Mouse (Mus musculus) intestine, postnatal 0 days (tissue): ENCODE data around the gene Cadm4. TPM values are rescaled to one million over a fixed set of nuclear protein-coding genes. Genes with fewer than 3 reads are reported as not detected.

Experiments
- ATAC-seq: fragments of 200-750 bp; cut with Nextera tagmentation; 2 replicates; pipeline ENCODE4 v1.8.0; 2017; ENCODE audit warnings: mild to moderate bottlenecking, moderate TSS enrichment, moderate library complexity
- H3K27ac ChIP-seq: fragments of 300-500 bp; sonication (generic); 2 replicates; pipeline ENCODE4 v1.5.1; 2014; ENCODE audit warnings: mild to moderate bottlenecking, low read depth, low read length, moderate library complexity
- H3K27me3 ChIP-seq: fragments of 300-500 bp; sonication (generic); replicated peaks from 2 replicates; pipeline ENCODE4 v1.6.1; 2014; ENCODE audit warnings: low read length, mixed read lengths; ENCODE audit not compliant: control insufficient read depth, insufficient read depth
- H3K36me3 ChIP-seq: fragments of 300-500 bp; sonication (generic); 2 replicates; pipeline ENCODE4 v1.6.1; 2014; ENCODE audit warnings: mild to moderate bottlenecking, moderate library complexity; ENCODE audit not compliant: control insufficient read depth, insufficient read depth
- H3K4me1 ChIP-seq: fragments of 300-500 bp; sonication (generic); replicated peaks from 2 replicates; pipeline ENCODE4 v1.6.1; 2014; ENCODE audit warnings: antibody characterized with exemption, low read length, mixed read lengths; ENCODE audit not compliant: control insufficient read depth, insufficient read depth
- H3K4me2 ChIP-seq: fragments of 300-500 bp; sonication (generic); replicated peaks from 2 replicates; pipeline ENCODE4 v1.6.1; 2014; ENCODE audit warnings: low read depth, mild to moderate bottlenecking, moderate library complexity
- H3K4me3 ChIP-seq: fragments of 300-500 bp; sonication (generic); 2 replicates; pipeline ENCODE4 v1.5.1; 2014; ENCODE audit warnings: low read depth, low read length
- H3K9ac ChIP-seq: fragments of 300-500 bp; sonication (generic); 2 replicates; pipeline ENCODE4 v1.6.1; 2014; ENCODE audit warnings: mild to moderate bottlenecking, low read depth, low read length
- H3K9me3 ChIP-seq: fragments of 300-500 bp; sonication (generic); 2 replicates; pipeline ENCODE4 v1.6.1; 2016; ENCODE audit warnings: mixed run types; ENCODE audit not compliant: control insufficient read depth
- CTCF ChIP-seq: sonication (generic); IDR thresholded peaks from 2 replicates; pipeline ENCODE4 v1.5.1; 2016; ENCODE audit warnings: low read depth, mild to moderate bottlenecking, control low read depth, antibody characterized with exemption, moderate library complexity
- WGBS: fragments of 180-500 bp; shearing (Covaris S2); extraction: QIAGEN DNeasy Blood & Tissue Kit; methylation state at CpG from one replicate; pipeline ENCODE4 v1.1.7; 2014; 5-methylcytosine and 5-hydroxymethylcytosine counted together
- polyA plus RNA-seq: library from polyadenylated mRNA; unstranded; fragments of >200 nt; fragmentation: Nextera tagmentation; extraction: Ambion mirVana; gene quantifications from 2 replicates; pipeline ENCODE4 v1.2.1, GENCODE M21; 2015

The Cadm4 gene
- polyA plus RNA-seq, 1 experiment from 2014 or later = 1.4 TPM

- ATAC-seq = peak; percentile 100
- Histone ChIP-seq H3K36me3 (no peaks in the 10 kb centered on the region; the same call in 1 of the 2 replicates), H3K4me2 (peak overlapping the region; percentile 85), H3K27me3 (no peaks in the 10 kb centered on the region), H3K9me3 (no peaks in the 10 kb centered on the region), H3K27ac (peak overlapping the region; percentile 30), H3K4me3 (peak overlapping the region; percentile 92), H3K9ac (peak overlapping the region; percentile 77), H3K4me1 (0 out of 2 replicates have a peak, but pooled peaks cover 3% of the 10 kb centered on the region)
- under 1% methylated on average over 57 of the region's 57 CpGs for WGBS
- no peak for TF ChIP-seq CTCF
Measured at GRCm38 (mm10) chr7:24546634-24547389, 65.0 kb downstream of the Cadm4 start.

- Histone ChIP-seq H3K4me1 (0 out of 2 replicates have a peak, but pooled peaks cover 3% of the 10 kb centered on the region), H3K9me3 (no peaks in the 10 kb centered on the region), H3K36me3 (peaks cover 7% of the 10 kb centered on the region; the same call in 1 of the 2 replicates), H3K27me3 (no peaks in the 10 kb centered on the region), H3K27ac (peak overlapping the region; percentile 30; the same call in 1 of the 2 replicates), H3K4me2 (peak overlapping the region; percentile 85), H3K4me3 (peak overlapping the region; percentile 92), H3K9ac (peak overlapping the region; percentile 77)
- WGBS = 19% methylated on average over 13 of the region's 13 CpGs
- no peak for ATAC-seq
- TF ChIP-seq CTCF = no peak
Measured at GRCm38 (mm10) chr7:24547534-24548036, 65.8 kb downstream of the Cadm4 start.

GRCm38 (mm10) chr7:24551985-24552759 is 70.3 kb downstream of the Cadm4 start:
- WGBS = 76% methylated on average over 12 of the region's 12 CpGs
- peaks cover 20% of the 10 kb centered on the region; the same call in 1 of the 2 replicates for H3K36me3 ChIP-seq
- ATAC-seq = no peak
- 0 out of 2 replicates have a peak, but pooled peaks cover 3% of the 10 kb centered on the region for H3K4me1 ChIP-seq
- no peak overlapping the region; the same call in 1 of the 2 replicates for H3K27ac ChIP-seq
- H3K9ac ChIP-seq = no peak overlapping the region
- H3K4me2 ChIP-seq = no peak overlapping the region
- no peaks in the 10 kb centered on the region for H3K9me3 ChIP-seq
- H3K4me3 ChIP-seq = no peak overlapping the region
- TF ChIP-seq CTCF = no peak
- H3K27me3 ChIP-seq = no peaks in the 10 kb centered on the region

Other genes with a start within 250 kb of the Cadm4 start
- gene Zfp109, start 244.5 kb upstream of the Cadm4 start, polyA plus RNA-seq = 0.65 and 0.73 TPM in 2 replicates
- 0.86 and 0.98 TPM in 2 replicates for gene Zfp108, start 227.2 kb upstream of the Cadm4 start, polyA plus RNA-seq
- gene Zfp93, start 211.6 kb upstream of the Cadm4 start, polyA plus RNA-seq = 2.2 and 3.2 TPM in 2 replicates
- 4.6 and 5.1 TPM in 2 replicates for gene Zfp61, start 180.8 kb upstream of the Cadm4 start, polyA plus RNA-seq
- gene Zfp94, start 165.4 kb upstream of the Cadm4 start, polyA plus RNA-seq = 3.1 and 3.2 TPM in 2 replicates
- 0.18 TPM in 1 of 2 replicates, not detected in the other for gene Tescl, start 148.1 kb upstream of the Cadm4 start, polyA plus RNA-seq
- gene Lypd5, start 132.8 kb upstream of the Cadm4 start, polyA plus RNA-seq = not detected in 2 replicates
- 3.2 and 3.7 TPM in 2 replicates for gene Kcnn4, start 111.8 kb upstream of the Cadm4 start, polyA plus RNA-seq
- 14.0 and 15.1 TPM in 2 replicates for gene Smg9, start 82.4 kb upstream of the Cadm4 start, polyA plus RNA-seq
- not detected in 2 replicates for gene Irgc1, start 29.7 kb upstream of the Cadm4 start, polyA plus RNA-seq
- gene Plaur, start 19.5 kb upstream of the Cadm4 start, polyA plus RNA-seq = 6.9 and 7.8 TPM in 2 replicates
- 11.2 and 12.8 TPM in 2 replicates for gene Zfp428, start 25.0 kb downstream of the Cadm4 start, polyA plus RNA-seq
- 0.05 TPM in 1 of 2 replicates, not detected in the other for gene AC161166.1, start 30.4 kb downstream of the Cadm4 start, polyA plus RNA-seq
- gene Irgq, start 48.7 kb downstream of the Cadm4 start, polyA plus RNA-seq = 3.4 TPM in 2 replicates
- gene Pinlyp, start 64.1 kb downstream of the Cadm4 start, polyA plus RNA-seq = not detected in 2 replicates
- 24.5 and 26.6 TPM in 2 replicates for gene Xrcc1, start 64.3 kb downstream of the Cadm4 start, polyA plus RNA-seq
- gene Ethe1, start 105.5 kb downstream of the Cadm4 start, polyA plus RNA-seq = 17.9 and 25.4 TPM in 2 replicates
- 2.1 and 2.2 TPM in 2 replicates for gene Zfp575, start 105.6 kb downstream of the Cadm4 start, polyA plus RNA-seq
- gene Phldb3, start 128.7 kb downstream of the Cadm4 start, polyA plus RNA-seq = 0.65 and 0.85 TPM in 2 replicates
- 0.13 and 0.17 TPM in 2 replicates for gene Lypd3, start 154.5 kb downstream of the Cadm4 start, polyA plus RNA-seq
- gene Tex101, start 194.7 kb downstream of the Cadm4 start, polyA plus RNA-seq = not detected in 2 replicates
- not detected in 2 replicates for gene BC049730, start 227.2 kb downstream of the Cadm4 start, polyA plus RNA-seq
- gene Gm4763, start 244.9 kb downstream of the Cadm4 start, polyA plus RNA-seq = not detected in 2 replicates